Mouse (Mus musculus) hematopoietic stem cell, adult 5-6 weeks (primary cell): ENCODE measurements around the gene Zfp1. TPM values are rescaled to one million over a fixed set of nuclear protein-coding genes. Genes with fewer than 3 reads are reported as not detected.
A peak's percentile ranks its signal among the peaks of the same experiment; 100 is the strongest.

Source experiments
- ATAC-seq, 2 experiments: fragments of 125-278 bp in 1 of 2; replicated peaks in 1 of 2; 2 replicates each; pipeline ENCODE4 v1.8.0; 2016 to 2017; ENCODE audit warnings: inconsistent platforms in 2 of 2, mild to moderate bottlenecking in 2 of 2, moderate number of reproducible peaks in 2 of 2, low read depth in 1 of 2, moderate TSS enrichment in 1 of 2; ENCODE audit not compliant: low FRiP score in 2 of 2, poor library complexity in 2 of 2, severe bottlenecking in 2 of 2, insufficient read depth in 1 of 2, low TSS enrichment in 1 of 2
- total RNA-seq: library from RNA; stranded (forward); fragments of 172-1452, 232-1000 nt; gene quantifications from 2 replicates; pipeline ENCODE4 v1.2.3, GENCODE M21; 2017

The Zfp1 gene
- total RNA-seq, 1 experiment from 2014 or later, result 22.6 TPM

DNA sequence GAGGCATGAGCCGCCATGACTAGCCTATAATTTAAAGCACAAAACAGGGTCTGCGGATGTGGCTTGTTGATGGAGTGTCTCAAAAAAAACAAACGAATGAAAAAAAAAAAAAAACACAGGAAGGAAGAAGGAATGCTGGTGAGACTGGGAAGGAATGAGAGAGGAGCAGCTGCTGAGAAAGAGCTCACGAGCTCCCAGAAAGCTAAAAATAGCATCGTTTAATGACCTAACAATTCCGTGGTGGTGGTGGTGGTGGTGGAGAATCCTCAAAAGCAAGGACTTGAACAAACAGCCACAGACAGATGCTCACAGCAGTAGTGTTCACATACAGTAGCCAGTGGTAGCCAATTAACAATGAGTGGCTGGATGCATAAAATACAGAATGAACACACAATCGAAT lies 52.2 kb downstream of the Zfp1 start:
- no peak for ATAC-seq

DNA sequence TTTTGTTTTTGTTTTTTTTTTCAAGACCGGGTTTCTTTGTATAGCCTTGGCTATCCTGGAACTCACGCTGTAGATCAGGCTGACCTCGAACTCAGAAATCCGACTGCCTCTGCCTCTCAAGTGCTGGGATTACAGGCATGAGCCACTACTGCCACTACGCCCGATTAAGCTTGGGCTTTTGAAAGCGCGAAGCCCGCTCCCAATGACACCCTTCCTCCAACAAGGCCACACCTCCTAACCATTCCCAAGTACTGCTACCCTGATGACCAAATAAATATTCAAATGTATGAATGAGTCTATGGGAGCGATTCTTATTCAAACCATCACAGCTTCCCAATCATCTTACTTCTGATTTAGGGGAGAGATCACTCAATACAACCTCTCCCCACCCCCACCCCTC lies 54.5 kb downstream of the Zfp1 start:
- ATAC-seq, result no peak; a peak in 1 of 4 replicates

DNA sequence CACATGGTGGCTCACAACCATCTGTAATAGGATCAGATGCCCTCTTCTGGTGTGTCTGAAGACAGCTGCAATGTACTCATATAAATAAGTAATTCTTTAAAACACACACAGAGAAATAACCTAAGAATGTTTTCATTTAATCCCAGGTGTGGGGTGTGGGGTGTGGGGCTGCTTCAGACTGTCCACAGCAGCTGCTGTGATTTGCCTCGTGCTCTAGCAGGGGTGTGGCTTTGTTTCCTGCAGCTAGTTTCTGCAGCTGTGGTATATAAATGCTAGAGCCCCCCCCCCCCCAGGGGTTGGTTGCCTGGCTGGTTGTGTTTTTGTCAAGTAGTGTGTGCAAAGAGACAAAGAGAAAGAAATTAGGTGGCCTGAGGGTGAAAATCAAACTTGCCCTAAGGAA lies 55.8 kb downstream of the Zfp1 start:
- no peak for ATAC-seq

- no peak for ATAC-seq
These were observed 57.0 kb downstream of the Zfp1 start for GRCm38 (mm10) chr8:111700201-111700600.

DNA sequence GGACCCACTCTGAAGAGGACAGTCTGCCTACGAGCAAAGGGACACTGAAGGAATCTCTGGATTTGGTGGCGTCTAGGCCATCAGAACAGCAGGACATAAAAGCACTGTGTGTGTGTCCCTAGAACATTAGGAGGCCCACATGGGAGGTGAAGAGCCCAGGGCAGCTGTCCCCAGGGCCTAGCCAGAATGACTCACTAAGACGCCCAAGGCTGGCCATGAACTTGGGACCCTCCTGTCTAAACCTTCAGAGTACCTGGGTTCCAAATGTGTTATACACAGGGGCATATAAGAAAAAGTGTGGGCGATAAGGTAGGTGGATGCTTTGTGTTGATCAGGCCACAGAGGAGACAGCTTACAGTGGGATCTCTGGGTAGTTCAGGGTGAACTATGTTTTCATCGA lies 57.5 kb downstream of the Zfp1 start:
- no peak for ATAC-seq

DNA sequence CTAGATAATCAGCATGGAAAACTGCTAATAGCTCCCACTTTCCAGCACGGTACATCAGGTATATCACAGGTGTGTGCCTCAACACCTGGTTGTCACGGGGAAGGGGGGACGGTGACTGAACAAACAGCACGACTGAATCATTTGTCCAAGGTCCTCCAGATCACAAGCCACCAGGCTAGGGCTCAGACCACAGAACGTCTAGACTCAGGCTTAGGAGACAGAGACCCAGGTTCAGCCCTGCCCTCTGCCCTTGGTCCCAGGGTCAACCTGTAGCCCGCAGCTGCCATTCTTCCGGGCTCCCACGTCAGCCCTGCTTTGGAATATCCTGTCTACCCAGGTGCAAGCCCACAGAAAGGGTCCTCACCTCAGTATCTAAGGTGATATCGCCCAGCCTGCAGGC lies 58.2 kb downstream of the Zfp1 start:
- ATAC-seq, result no peak

DNA sequence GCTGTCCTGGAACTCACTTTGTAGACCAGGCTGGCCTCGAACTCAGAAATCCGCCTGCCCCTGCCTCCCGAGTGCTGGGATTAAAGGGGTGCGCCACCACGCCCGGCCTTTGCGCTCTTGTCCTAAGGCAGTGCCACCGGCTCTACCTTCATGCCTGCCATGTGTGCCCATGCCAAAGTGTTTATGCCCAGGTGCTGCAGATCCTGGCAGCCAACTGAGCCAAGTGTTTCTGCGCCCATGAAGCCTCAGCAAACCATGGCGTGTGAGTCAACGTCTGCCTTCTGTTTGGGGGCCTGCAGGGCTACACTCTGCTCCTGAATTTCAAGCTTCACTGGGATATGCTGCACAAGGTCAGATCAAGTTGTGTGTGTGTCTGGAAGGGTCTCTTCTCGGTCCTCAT lies 61.4 kb downstream of the Zfp1 start:
- no peak for ATAC-seq

GRCm38 (mm10) chr8:111705222-111705621 lies 62.0 kb downstream of the Zfp1 start:
- no peak for ATAC-seq

GRCm38 (mm10) chr8:111705699-111706098 lies 62.5 kb downstream of the Zfp1 start:
- no peak for ATAC-seq

DNA sequence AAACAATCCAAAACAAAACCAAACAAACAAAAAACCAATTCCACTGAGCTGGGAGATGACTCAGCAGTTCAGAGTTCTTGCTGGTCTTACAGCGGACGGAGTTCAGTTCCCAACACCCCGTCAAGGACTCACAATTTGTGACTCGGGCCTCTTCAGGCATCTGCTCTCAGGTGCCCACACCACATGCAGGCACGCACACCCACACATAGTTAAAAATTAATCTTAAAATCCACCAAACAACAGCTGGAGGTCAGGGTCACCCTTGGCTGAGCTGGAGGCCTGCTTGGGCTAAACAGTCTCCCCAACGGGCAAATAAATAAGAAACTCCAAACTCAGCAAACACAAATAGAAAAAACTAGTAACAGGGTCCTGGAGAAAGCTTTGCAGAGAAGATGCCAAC lies 65.1 kb downstream of the Zfp1 start:
- no peak for ATAC-seq

DNA sequence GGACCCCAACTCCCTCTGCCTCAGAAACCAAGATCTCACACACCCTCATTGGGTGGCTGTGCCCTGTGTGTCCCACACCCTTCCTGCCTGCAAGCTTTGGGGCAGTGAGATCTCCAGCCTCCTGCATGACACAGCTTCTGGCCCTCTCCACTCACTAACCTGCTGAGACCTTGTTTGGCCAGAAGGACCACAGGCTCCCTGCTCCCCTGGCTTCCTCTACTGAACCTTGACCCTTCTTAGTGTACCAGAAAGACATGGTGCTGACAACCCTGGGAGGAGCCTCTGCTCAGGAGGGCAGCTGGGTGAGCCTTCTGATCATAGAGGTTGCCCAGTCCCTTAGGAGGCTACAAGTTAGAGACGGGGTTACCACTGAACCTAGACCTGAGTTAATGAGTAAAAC lies 66.0 kb downstream of the Zfp1 start:
- no peak for ATAC-seq

GRCm38 (mm10) chr8:111710777-111711485 lies 67.7 kb downstream of the Zfp1 start:
- no peak for ATAC-seq

- no peak for ATAC-seq
These were observed 68.9 kb downstream of the Zfp1 start for GRCm38 (mm10) chr8:111712135-111712534.

- peak; percentile 59 to 63 for ATAC-seq
These were observed 69.4 kb downstream of the Zfp1 start for GRCm38 (mm10) chr8:111712588-111712987.

DNA sequence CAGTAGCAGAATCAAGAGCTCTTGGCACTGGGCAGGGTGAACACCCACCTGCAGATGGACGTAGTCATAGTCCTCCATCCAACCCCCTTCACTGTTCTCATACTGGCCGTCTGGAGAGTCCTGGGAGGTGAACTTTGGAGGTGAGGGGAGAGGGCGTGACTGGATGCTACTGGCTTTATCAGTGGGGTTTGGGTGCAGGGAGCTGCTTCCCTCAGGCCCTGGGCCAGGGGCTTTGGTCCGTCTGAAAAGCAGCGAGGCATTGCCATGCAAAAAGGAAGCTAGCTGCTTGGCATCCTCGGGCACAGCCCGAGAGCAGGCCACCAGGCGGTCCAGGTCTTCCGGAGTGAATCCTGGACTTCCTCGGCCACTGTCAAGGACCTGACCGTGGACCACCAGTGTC lies 70.1 kb downstream of the Zfp1 start:
- ATAC-seq, result no peak

DNA sequence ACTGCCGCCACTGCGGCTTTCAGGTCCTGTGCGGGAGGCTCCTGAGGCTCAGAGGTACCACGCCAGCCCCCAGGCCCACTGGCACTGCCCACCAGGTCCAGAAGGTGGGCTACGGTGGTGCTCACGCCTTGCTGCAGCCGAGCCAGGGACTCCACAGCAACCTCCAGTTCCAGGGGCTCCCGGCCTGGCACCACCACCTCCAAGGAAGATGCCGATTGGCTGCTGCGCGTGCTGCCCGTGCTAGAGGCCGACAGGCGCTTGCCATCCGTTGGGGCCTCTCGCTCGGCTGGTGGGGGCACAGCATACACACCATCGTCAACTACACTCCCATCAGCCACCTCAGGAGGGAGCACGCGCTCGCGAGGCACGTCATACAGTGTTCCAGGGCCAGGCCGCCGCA lies 70.6 kb downstream of the Zfp1 start:
- ATAC-seq, result no peak

- ATAC-seq, result no peak
These were observed 71.1 kb downstream of the Zfp1 start for GRCm38 (mm10) chr8:111714295-111714694.

DNA sequence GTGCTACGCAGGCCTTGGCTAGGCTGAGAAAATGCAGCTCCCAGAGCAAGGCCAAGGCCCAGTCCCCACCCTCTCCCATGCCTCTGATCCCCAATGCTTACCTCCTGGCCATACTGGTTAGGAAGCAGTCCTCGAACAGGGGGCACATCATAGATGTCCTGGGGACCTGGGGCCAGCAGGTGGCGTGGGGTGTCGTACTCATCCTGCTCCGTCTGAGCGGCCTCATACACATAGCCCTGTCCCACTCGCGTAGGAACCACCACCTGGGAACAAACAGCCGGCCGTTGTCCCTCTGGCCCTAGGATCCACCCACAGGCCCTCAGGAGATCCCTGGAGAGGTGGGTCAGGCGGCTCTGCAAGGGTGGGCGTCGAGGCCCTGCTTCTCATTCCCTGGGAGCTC lies 72.3 kb downstream of the Zfp1 start:
- ATAC-seq, result no peak

- ATAC-seq, result no peak
These were observed 73.6 kb downstream of the Zfp1 start for GRCm38 (mm10) chr8:111716603-111717487.
